Mouse (Mus musculus) cerebellum, adult 2 months (tissue): ENCODE data around the gene Fgfr2.

Source experiments
- CTCF ChIP-seq: fragments of 200-500 bp; IDR thresholded peaks from 2 replicates; pipeline ENCODE4 v1.5.1; 2011; ENCODE audit warnings: low read depth, mild to moderate bottlenecking, control low read depth, low read length, moderate library complexity, borderline replicate concordance; ENCODE audit not compliant: insufficient read depth
- POLR2A ChIP-seq: fragments of 200-500 bp; IDR thresholded peaks from 2 replicates; pipeline ENCODE4 v1.6.1; 2011; ENCODE audit warnings: low read length, control low read depth, borderline replicate concordance; ENCODE audit not compliant: insufficient read depth

- TF ChIP-seq CTCF: no peak
- no peak for TF ChIP-seq POLR2A
These were observed 2900.4 kb downstream of the Fgfr2 start for GRCm38 (mm10) chr7:130222633-130223354.
